Mouse (Mus musculus): ENCODE measurements around the gene Rpl13a.
A peak's percentile ranks its signal among the peaks of the same experiment; 100 is the strongest.
"Not testable (repeated sequence)": the region's sequence is repeated elsewhere in the genome, so short reads cannot be mapped to it uniquely, and the experiment has no call there.

The Rpl13a gene

DNA sequence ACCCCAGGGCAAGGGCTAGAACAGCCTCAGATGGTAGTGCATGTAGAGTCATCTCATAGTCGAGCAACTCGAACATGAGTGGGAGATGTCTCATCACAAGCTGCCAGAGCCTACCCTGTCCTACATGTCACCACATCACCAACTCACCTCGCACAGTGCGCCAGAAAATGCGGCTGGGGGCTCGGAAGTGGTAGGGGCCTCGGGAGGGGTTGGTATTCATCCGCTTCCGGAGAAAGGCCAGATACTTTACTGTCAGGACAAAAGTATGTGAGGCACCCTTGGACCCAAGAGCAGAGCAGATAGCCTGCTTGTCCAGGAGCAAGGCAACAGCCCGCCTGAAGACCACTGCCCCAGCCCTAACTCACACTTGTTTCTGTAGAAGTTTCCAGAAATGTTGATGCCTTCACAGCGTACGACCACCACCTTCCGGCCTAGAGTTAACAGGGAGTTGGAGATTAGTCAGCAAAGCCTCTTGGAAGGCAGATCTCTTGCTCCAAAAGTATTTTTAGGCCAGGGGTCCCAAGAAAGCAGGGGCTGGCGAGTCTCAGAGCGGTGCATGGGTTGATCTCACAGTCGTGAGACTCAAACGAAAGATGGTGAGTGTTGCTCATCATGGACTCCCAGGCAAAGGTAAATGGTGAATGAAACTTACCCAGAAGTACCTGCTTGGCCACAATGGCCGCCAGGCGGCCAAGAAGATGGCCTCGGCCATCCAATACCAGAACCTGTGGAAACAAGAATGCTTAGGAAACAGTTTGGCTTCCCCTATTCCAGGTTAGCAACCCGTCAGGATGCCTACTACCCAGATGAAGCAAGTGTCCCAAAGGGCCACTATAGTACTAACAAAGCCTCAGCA lies 1.5 kb downstream of the Rpl13a start:
- peaks cover 45% of the 10 kb centered on the region for H3K36me3 ChIP-seq (ENCODE audit: insufficient read depth, low read length)
- TF ChIP-seq CTCF (conservative IDR thresholded peaks at IDR 0.05; ENCODE audit: low read length) (peak; percentile 21; the same call in 1 of the 2 replicates), NANOG (IDR thresholded peaks at IDR 0.05; ENCODE audit: borderline replicate concordance, low read length) (no peak), POU5F1 (IDR thresholded peaks at IDR 0.05; ENCODE audit: borderline replicate concordance, low read length) (no peak)
- H3K27me3 ChIP-seq (ENCODE audit: insufficient read depth, low read length) = no peaks in the 10 kb centered on the region
- H3K4me3 ChIP-seq (replicated peaks; ENCODE audit: low read length) = peak overlapping the region; percentile 92
- no peaks in the 10 kb centered on the region for H3K9me3 ChIP-seq (ENCODE audit: low read length)
- H3K4me1 ChIP-seq (replicated peaks; ENCODE audit: low read depth, low read length) = peaks cover 32% of the 10 kb centered on the region

DNA sequence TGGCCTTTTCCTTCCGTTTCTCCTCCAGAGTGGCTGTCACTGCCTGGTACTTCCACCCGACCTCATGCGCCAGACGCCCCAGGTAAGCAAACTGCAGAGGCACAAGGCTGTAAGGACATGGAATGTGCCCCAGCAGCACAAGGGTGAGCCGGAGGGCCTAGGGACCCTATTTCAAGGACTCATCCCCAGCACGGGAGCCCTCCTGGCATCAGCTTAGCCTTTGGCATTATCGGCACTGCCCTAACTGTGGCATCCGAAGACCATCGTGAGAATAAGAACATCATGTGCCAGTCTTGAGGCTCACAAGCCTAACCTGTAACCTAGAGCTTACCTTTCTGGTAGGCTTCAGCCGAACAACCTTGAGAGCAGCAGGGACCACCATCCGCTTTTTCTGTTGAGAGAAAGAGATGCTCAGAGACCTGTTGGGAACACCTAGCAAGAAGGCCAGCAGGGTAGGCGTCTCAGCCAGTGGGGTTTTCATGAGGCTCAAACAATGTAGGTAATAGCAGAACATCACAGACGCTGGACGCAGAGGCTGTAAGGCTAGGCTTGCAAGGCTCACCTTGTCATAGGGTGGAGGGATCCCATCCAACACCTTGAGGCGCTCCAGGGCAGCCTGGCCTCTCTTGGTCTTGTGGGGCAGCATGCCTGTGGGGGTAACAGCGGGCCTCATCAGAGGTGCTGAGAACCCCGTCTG lies 2.3 kb downstream of the Rpl13a start:
- Histone ChIP-seq H3K4me3 (replicated peaks; ENCODE audit: low read length) (peak overlapping the region; percentile 92), H3K36me3 (ENCODE audit: insufficient read depth, low read length) (peaks cover 53% of the 10 kb centered on the region), H3K27me3 (ENCODE audit: insufficient read depth, low read length) (no peaks in the 10 kb centered on the region), H3K9me3 (ENCODE audit: low read length) (no peaks in the 10 kb centered on the region), H3K4me1 (replicated peaks; ENCODE audit: low read depth, low read length) (peaks cover 32% of the 10 kb centered on the region)
- TF ChIP-seq NANOG (IDR thresholded peaks at IDR 0.05; ENCODE audit: borderline replicate concordance, low read length) (no peak), CTCF (conservative IDR thresholded peaks at IDR 0.05; ENCODE audit: low read length) (no peak)

DNA sequence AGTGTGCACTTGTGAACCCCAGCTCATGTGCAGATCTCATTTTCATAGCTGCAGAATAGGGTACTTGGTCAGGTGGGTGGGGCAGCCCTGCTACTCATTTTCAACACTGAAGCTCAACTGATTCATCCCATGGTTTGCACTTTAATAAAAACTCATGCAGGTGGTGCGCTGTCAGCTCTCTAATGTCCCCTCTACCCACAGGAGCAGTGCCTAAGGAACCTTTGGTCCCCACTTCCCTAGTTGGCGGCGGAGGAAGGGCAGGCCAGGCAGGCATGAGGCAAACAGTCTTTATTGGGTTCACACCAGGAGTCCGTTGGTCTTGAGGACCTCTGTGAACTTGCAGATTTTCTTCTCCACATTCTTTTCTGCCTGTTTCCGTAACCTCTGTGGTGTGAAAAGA lies 2.9 kb downstream of the Rpl13a start:
- peaks cover 32% of the 10 kb centered on the region for H3K4me1 ChIP-seq (replicated peaks; ENCODE audit: low read depth, low read length)
- peak overlapping the region; percentile 92 for H3K4me3 ChIP-seq (replicated peaks; ENCODE audit: low read length)
- peaks cover 60% of the 10 kb centered on the region for H3K36me3 ChIP-seq (ENCODE audit: insufficient read depth, low read length)

GRCm38 (mm10) chr7:45125144-45125600 lies 3.4 kb downstream of the Rpl13a start:
- Histone ChIP-seq H3K4me3 (replicated peaks; ENCODE audit: low read length) (peak overlapping the region; percentile 92), H3K27me3 (ENCODE audit: insufficient read depth, low read length) (no peaks in the 10 kb centered on the region), H3K36me3 (ENCODE audit: insufficient read depth, low read length) (peaks cover 64% of the 10 kb centered on the region), H3K9me3 (ENCODE audit: low read length) (no peaks in the 10 kb centered on the region), H3K4me1 (replicated peaks; ENCODE audit: low read depth, low read length) (peaks cover 32% of the 10 kb centered on the region)
- TF ChIP-seq NANOG (IDR thresholded peaks at IDR 0.05; ENCODE audit: borderline replicate concordance, low read length) = no peak
- no peak for TF ChIP-seq CTCF (conservative IDR thresholded peaks at IDR 0.05; ENCODE audit: low read length)
- TF ChIP-seq POU5F1 (IDR thresholded peaks at IDR 0.05; ENCODE audit: borderline replicate concordance, low read length) = no peak

More for the DNA sequence above, 2.9 kb downstream of the Rpl13a start:
- H3K9me3 ChIP-seq (ENCODE audit: low read length); H3K27me3 ChIP-seq (ENCODE audit: insufficient read depth, low read length): not testable (repeated sequence)

GRCm38 (mm10) chr7:45124224-45125143 lies 4.1 kb downstream of the Rpl13a start, which contains the start of gene Rps11:
Rps11 (minus strand) TSS chr7:45124439.
- no peak for TF ChIP-seq CTCF (conservative IDR thresholded peaks at IDR 0.05; ENCODE audit: low read length)
- no peak for TF ChIP-seq NANOG (IDR thresholded peaks at IDR 0.05; ENCODE audit: borderline replicate concordance, low read length)
- no peak for TF ChIP-seq POU5F1 (IDR thresholded peaks at IDR 0.05; ENCODE audit: borderline replicate concordance, low read length)
- H3K4me3 ChIP-seq (replicated peaks; ENCODE audit: low read length) = peak within 1 kb of the TSS; percentile 98
- no peaks in the 10 kb centered on the region for H3K9me3 ChIP-seq (ENCODE audit: low read length)
- no peaks in the 10 kb centered on the region for H3K27me3 ChIP-seq (ENCODE audit: insufficient read depth, low read length)
- peaks cover 71% of the 10 kb centered on the region for H3K36me3 ChIP-seq (ENCODE audit: insufficient read depth, low read length)
- H3K4me1 ChIP-seq (replicated peaks; ENCODE audit: low read depth, low read length) = peaks cover 32% of the 10 kb centered on the region

DNA sequence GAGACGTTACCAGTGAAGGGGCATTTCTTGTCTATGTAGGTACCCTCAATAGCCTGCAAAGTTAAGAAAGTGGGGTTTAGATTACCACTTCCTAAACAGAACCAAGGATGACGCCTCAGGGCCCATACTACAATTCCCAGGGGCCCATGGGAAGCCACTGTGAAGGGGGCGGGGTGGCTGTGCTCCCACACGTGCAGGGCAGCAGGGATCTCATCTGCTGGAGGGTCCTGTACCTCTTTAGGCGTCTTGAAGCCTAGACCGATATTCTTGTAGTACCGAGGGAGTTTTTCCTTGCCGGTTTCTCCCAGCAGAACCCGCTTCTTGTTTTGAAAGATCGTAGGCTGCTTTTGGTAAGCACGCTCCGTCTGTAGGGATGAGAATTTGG lies 5.4 kb downstream of the Rpl13a start:
- Histone ChIP-seq H3K4me1 (replicated peaks; ENCODE audit: low read depth, low read length) (peaks cover 45% of the 10 kb centered on the region), H3K27me3 (ENCODE audit: insufficient read depth, low read length) (no peaks in the 10 kb centered on the region)
- TF ChIP-seq POU5F1 (IDR thresholded peaks at IDR 0.05; ENCODE audit: borderline replicate concordance, low read length) (no peak), CTCF (conservative IDR thresholded peaks at IDR 0.05; ENCODE audit: low read length) (no peak), NANOG (IDR thresholded peaks at IDR 0.05; ENCODE audit: borderline replicate concordance, low read length) (no peak)

DNA sequence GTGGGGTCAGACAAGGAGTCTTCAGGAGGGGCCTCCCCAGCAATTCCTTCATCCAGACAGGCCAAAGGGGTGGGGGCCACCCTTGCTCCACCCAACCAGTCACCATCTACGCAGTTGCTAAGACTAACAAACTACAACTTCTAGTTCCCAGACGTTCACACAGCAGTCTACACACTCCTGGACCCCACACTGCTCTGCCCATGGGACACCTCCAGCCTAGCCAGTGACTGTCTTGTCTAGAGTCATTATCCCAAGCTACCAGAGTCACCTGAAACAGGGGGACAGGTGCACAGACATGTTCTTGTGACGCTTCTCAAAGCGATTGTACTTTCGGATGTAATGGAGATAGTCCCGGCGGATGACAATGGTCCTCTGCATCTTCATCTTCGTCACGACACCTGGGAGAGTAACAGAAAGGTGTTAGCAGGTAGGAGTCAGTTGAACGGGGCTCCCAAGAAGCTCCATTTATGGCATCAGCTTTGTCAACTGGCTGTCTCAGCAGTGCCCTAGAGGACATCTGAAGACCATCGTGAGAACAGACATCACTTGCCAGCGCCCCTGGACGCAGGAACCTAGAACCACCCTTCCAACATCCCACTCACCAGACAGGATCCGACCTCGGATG lies 5.9 kb downstream of the Rpl13a start:
- H3K9me3 ChIP-seq (ENCODE audit: low read length) = no peaks in the 10 kb centered on the region
- no peaks in the 10 kb centered on the region for H3K27me3 ChIP-seq (ENCODE audit: insufficient read depth, low read length)
- TF ChIP-seq POU5F1 (IDR thresholded peaks at IDR 0.05; ENCODE audit: borderline replicate concordance, low read length) (no peak), CTCF (conservative IDR thresholded peaks at IDR 0.05; ENCODE audit: low read length) (no peak), NANOG (IDR thresholded peaks at IDR 0.05; ENCODE audit: borderline replicate concordance, low read length) (no peak)

More for the DNA sequence above, 5.4 kb downstream of the Rpl13a start:
- Histone ChIP-seq H3K36me3 (ENCODE audit: insufficient read depth, low read length) (peaks cover 80% of the 10 kb centered on the region), H3K9me3 (ENCODE audit: low read length) (no peaks in the 10 kb centered on the region), H3K4me3 (replicated peaks; ENCODE audit: low read length) (peak overlapping the region; percentile 98)

More for the DNA sequence above, 5.9 kb downstream of the Rpl13a start:
- Histone ChIP-seq H3K36me3 (ENCODE audit: insufficient read depth, low read length) (peaks cover 80% of the 10 kb centered on the region), H3K4me1 (replicated peaks; ENCODE audit: low read depth, low read length) (peaks cover 50% of the 10 kb centered on the region), H3K4me3 (replicated peaks; ENCODE audit: low read length) (peak overlapping the region; percentile 98)
